13 mouse cellular contexts compared by ENCODE assay signal in genomic region chr10:117441121-117441978, GRCm38 (mm10).
A peak's percentile ranks its signal among the peaks of the same experiment; 100 is the strongest.
DNase-seq lines count a peak whose midpoint lies in the region; ATAC-seq lines count a peak whose summit lies in the region.
"Had no signal": no experiment of that assay in that cellular context is flagged by ENCODE, and none has a peak within 500 bp of the region (broad histone marks: within the 10 kb centered on the region; RNA-seq: fewer than 3 reads in every experiment).

No protein-coding gene starts in this region.

- peak overlapping the region; percentile 27 for H3K4me2 ChIP-seq in heart, embryonic 13.5 days
- peak overlapping the region; percentile 46 for H3K4me2 ChIP-seq in embryonic facial prominence, embryonic 14.5 days (ENCODE audit: low read depth, low read length)
- H3K4me2 ChIP-seq in hindbrain, embryonic 14.5 days (replicated peaks), result peak overlapping the region; percentile 32
- peak overlapping the region; percentile 45 for H3K4me2 ChIP-seq in midbrain, embryonic 15.5 days
- H3K4me2 ChIP-seq: heart, embryonic 15.5 days had no signal

- DNase-seq in heart, postnatal 36 days, result no peak
- DNase-seq in embryonic facial prominence, embryonic 14.5 days (ENCODE audit: low spot score), result peak; percentile 48
- DNase-seq in hindbrain, embryonic 14.5 days (ENCODE audit: low spot score), result no peak
- no peak for DNase-seq in left cerebral cortex, postnatal 25 days (ENCODE audit: low spot score in 2 of 2)
- no peak for DNase-seq in spleen, adult 18-20 months
- DNase-seq: adrenal gland, postnatal 36 days; cerebellum, adult 2 months; liver, postnatal 0 days had no signal

- no peaks in the 10 kb centered on the region for H3K36me3 ChIP-seq in heart, embryonic 13.5 days
- H3K36me3 ChIP-seq in embryonic facial prominence, embryonic 14.5 days (ENCODE audit: control insufficient read depth, insufficient read depth, low read length), result no peaks in the 10 kb centered on the region
- H3K36me3 ChIP-seq in hindbrain, embryonic 14.5 days (replicated peaks; ENCODE audit: control insufficient read depth, insufficient read depth), result no peaks in the 10 kb centered on the region
- H3K36me3 ChIP-seq in midbrain, embryonic 15.5 days (replicated peaks), result no peaks in the 10 kb centered on the region
- H3K36me3 ChIP-seq: heart, embryonic 15.5 days had no signal

- no peak for ATAC-seq in heart, embryonic 13.5 days (ENCODE audit: extremely low read depth, insufficient number of reproducible peaks, low FRiP score, low TSS enrichment)
- peak; percentile 48; the same call in 1 of the 2 replicates for ATAC-seq in embryonic facial prominence, embryonic 14.5 days (ENCODE audit: low read depth)
- peak; percentile 48; the same call in 1 of the 2 replicates for ATAC-seq in hindbrain, embryonic 14.5 days (ENCODE audit: low FRiP score)
- peak; percentile 74 for ATAC-seq in midbrain, embryonic 15.5 days (replicated peaks)
- no peak for ATAC-seq in inflammation-experienced regulatory T-cells, adult 6 months
- ATAC-seq: liver, postnatal 0 days had no signal

- intact Hi-C loops in heart, postnatal 36 days (cut with DNase I), result no loop called here
- intact Hi-C loops in left cerebral cortex, postnatal 25 days (cut with DNase I), result no loop called here

- no peak overlapping the region for H3K9ac ChIP-seq in heart, embryonic 13.5 days
- H3K9ac ChIP-seq in embryonic facial prominence, embryonic 14.5 days (ENCODE audit: low read depth, low read length), result no peak overlapping the region
- H3K9ac ChIP-seq in hindbrain, embryonic 14.5 days, result no peak overlapping the region
- H3K9ac ChIP-seq in midbrain, embryonic 15.5 days, result no peak overlapping the region
- H3K9ac ChIP-seq: heart, embryonic 15.5 days; liver, postnatal 0 days had no signal

- peaks cover 8% of the 10 kb centered on the region; the same call in 1 of the 2 replicates for H3K9me3 ChIP-seq in heart, embryonic 13.5 days
- H3K9me3 ChIP-seq in embryonic facial prominence, embryonic 14.5 days (ENCODE audit: control insufficient read depth, low read length), result peaks cover 11% of the 10 kb centered on the region
- no peaks in the 10 kb centered on the region for H3K9me3 ChIP-seq in hindbrain, embryonic 14.5 days (ENCODE audit: control insufficient read depth, low read length)
- H3K9me3 ChIP-seq in midbrain, embryonic 15.5 days, result peaks cover 4% of the 10 kb centered on the region
- H3K9me3 ChIP-seq: heart, embryonic 15.5 days had no signal

- H3K27me3 ChIP-seq in heart, embryonic 13.5 days (replicated peaks), result 0 out of 2 replicates have a peak, but pooled peaks cover under 1% of the 10 kb centered on the region
- peaks cover 2% of the 10 kb centered on the region; the same call in 1 of the 2 replicates for H3K27me3 ChIP-seq in embryonic facial prominence, embryonic 14.5 days (replicated peaks; ENCODE audit: control insufficient read depth, insufficient read depth, low read length)
- no peaks in the 10 kb centered on the region for H3K27me3 ChIP-seq in hindbrain, embryonic 14.5 days (ENCODE audit: control insufficient read depth, insufficient read depth, low read length)
- H3K27me3 ChIP-seq in midbrain, embryonic 15.5 days (replicated peaks), result peaks cover 6% of the 10 kb centered on the region; the same call in 1 of the 2 replicates
- H3K27me3 ChIP-seq: heart, embryonic 15.5 days had no signal

- no peak overlapping the region for H3K4me3 ChIP-seq in heart, embryonic 13.5 days
- peak overlapping the region; percentile 9; the same call in 1 of the 2 replicates for H3K4me3 ChIP-seq in embryonic facial prominence, embryonic 14.5 days (ENCODE audit: low read depth, low read length)
- H3K4me3 ChIP-seq in hindbrain, embryonic 14.5 days (replicated peaks; ENCODE audit: low read length), result no peak overlapping the region
- peak overlapping the region; percentile 10 for H3K4me3 ChIP-seq in midbrain, embryonic 15.5 days
- H3K4me3 ChIP-seq: heart, embryonic 15.5 days had no signal

- WGBS in heart, embryonic 13.5 days, result 41% methylated on average over 24 of the region's 24 CpGs
- 20% methylated on average over 24 of the region's 24 CpGs for WGBS in embryonic facial prominence, embryonic 14.5 days
- 13% methylated on average over 24 of the region's 24 CpGs for WGBS in hindbrain, embryonic 14.5 days
- 3% methylated on average over 24 of the region's 24 CpGs for WGBS in midbrain, embryonic 15.5 days

- no peaks in the 10 kb centered on the region for H3K4me1 ChIP-seq in heart, embryonic 13.5 days
- H3K4me1 ChIP-seq in embryonic facial prominence, embryonic 14.5 days (ENCODE audit: control insufficient read depth, insufficient read depth, low read length), result peaks cover 5% of the 10 kb centered on the region
- H3K4me1 ChIP-seq in hindbrain, embryonic 14.5 days (replicated peaks; ENCODE audit: control insufficient read depth, insufficient read depth, low read length), result no peaks in the 10 kb centered on the region
- peaks cover 12% of the 10 kb centered on the region for H3K4me1 ChIP-seq in midbrain, embryonic 15.5 days

- H3K27ac ChIP-seq in heart, embryonic 13.5 days (replicated peaks), result no peak overlapping the region
- H3K27ac ChIP-seq in embryonic facial prominence, embryonic 14.5 days (replicated peaks; ENCODE audit: low read depth, low read length), result no peak overlapping the region
- no peak overlapping the region for H3K27ac ChIP-seq in hindbrain, embryonic 14.5 days
- H3K27ac ChIP-seq in midbrain, embryonic 15.5 days, result no peak overlapping the region
- H3K27ac ChIP-seq: heart, embryonic 15.5 days; kidney, postnatal 0 days had no signal

Comparison
In these comparisons a context has a peak if more than half of its experiments do, and no peak if none do; other contexts are left out.
1. ATAC-seq: peak in embryonic facial prominence, embryonic 14.5 days (single experiment), hindbrain, embryonic 14.5 days (single experiment) and midbrain, embryonic 15.5 days (single experiment); none in heart, embryonic 13.5 days (single experiment) and inflammation-experienced regulatory T-cells, adult 6 months (single experiment).
2. H3K4me3 ChIP-seq: peak in embryonic facial prominence, embryonic 14.5 days (single experiment) and midbrain, embryonic 15.5 days (single experiment); none in heart, embryonic 13.5 days (single experiment) and hindbrain, embryonic 14.5 days (single experiment).
3. Peak in every context shown above with its lines, with median percentiles within 50 percentile points of each other: H3K4me2 ChIP-seq.